Mouse (Mus musculus): ENCODE measurements at regions not wholly inside any gene's neighbourhood (a gene's known extent, or its start where the extent isn't known, plus 50 kb on each side); places are given as distances from the start of the nearest gene placed in this dataset.

DNA sequence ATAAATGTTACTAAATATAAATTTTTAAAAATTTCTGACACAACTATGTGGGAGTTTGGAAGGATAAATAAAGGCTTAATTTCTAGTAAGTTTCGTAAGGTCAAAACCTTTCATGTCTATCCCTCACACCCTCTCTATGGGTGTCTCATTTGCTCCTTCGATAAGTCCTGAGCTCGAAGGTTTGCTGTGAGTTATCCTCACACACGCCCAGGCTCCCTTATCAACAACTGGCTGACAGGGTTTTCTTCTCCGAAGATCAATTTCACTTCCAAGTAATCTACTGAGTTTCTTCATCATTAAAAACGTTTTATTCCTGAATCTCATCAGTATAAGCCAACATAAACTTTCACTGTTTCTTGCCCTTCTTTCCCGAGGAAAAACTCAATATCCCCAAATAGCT, 416.0 kb upstream of the Nudt12 start:
- no peak for ATAC-seq (replicated peaks; ENCODE audit: poor library complexity, severe bottlenecking)

DNA sequence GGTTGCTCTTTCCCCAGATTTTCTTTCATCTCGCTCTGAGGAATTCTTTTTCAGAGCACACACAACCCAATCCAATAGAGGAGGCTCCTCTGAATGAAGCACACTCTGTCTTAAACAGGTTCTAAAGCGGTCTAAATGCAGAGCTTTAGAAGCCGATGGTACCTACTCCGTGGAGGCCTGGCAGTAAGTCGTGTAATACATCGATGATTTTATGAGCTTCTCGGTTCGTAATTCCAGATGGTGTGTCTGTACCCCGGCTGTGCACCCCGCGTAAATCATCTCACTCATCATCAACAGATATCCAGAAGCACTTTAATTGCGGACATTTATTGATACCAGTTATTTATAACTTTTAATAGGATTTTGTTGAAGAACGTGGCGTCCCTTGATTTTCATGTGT, 408.3 kb upstream of the Nudt12 start:
- ATAC-seq (replicated peaks; ENCODE audit: poor library complexity, severe bottlenecking): no peak

DNA sequence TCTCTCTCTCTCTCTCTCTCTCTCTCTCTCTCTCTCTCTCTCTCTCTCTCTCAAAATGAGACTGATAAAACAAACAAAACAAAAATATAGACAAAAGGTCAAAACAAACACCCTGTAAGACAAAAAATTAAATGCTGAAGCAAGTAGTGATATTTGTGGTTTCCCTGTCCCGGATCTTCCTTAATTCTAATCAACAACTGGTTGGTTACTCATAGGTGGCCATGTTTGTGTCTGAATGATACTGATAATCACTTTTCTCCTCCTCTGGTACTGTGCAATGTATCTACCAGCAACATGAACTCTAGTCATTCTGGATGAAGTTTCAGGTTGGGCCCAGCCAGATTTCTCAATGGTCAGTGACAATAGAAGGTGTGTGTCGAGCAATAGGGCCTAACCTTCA, 396.1 kb upstream of the Nudt12 start:
- ATAC-seq (replicated peaks; ENCODE audit: poor library complexity, severe bottlenecking): no peak

GRCm38 (mm10) chr17:59404525-59404924, 391.4 kb upstream of the Nudt12 start:
- no peak for ATAC-seq (replicated peaks; ENCODE audit: poor library complexity, severe bottlenecking)

DNA sequence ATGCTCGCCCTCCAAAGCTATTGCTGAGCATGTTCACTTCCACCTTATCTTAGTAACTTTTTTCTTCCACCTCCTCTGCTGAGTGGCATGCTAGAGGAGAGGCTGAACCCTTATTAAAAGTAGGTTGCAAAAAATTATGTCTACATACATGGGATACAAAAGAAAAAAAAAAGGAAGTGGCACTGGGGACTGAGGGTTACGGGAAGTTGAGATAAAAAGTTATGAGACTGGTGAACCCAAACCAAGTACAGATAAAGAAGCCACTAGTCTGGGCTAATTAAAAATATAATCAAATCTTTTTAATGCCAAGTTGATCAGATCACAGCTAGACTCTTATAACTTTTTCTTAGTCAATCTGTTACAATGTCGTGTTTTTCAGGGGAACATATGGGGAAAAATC, 384.2 kb upstream of the Nudt12 start:
- ATAC-seq (replicated peaks; ENCODE audit: poor library complexity, severe bottlenecking): no peak

- no peak for ATAC-seq (replicated peaks; ENCODE audit: poor library complexity, severe bottlenecking)
These were observed 369.9 kb upstream of the Nudt12 start for GRCm38 (mm10) chr17:59383107-59383438.

DNA sequence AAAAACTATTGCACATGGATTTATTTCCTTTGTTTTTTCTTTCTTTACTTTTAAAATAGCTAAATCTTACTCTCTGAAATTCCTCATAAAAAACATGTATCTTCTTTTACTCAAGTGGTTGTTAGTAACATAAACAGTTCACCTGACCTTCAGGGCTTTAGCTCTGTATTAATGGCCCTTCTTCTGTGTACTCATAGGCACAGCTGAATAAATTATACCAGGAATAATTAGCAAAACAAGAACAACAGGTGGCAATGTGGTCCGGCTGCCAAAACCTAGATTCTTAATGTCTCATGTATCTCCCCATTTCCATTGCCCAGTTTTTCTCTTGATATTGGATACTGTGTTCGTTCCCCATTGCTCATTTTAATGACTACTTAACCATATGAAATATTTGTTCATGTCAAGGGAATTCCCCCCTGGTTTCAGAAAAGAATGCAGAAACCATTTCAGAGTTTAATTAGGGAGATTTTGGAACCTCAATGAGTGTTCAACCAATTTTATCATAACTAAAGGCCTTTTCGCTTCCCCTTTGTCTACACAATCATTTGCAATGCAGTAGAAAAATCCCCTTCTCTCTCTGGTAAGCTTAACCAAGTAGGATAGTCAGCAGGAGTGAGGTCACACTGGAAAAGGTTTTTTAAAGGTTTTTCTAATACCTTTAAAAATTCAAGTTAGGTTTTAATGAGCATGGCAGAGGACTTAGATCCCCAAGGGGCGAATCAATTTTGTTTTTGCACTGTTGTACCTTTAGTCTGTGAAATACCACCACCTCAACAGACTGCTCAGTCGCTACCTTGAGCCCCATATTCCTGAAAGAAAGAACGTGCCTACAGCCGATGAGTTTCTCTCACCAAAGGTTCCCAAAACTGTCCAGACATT, 369.3 kb upstream of the Nudt12 start:
- ATAC-seq (replicated peaks; ENCODE audit: poor library complexity, severe bottlenecking): no peak

- ATAC-seq (replicated peaks; ENCODE audit: poor library complexity, severe bottlenecking): no peak
These were observed 360.4 kb upstream of the Nudt12 start for GRCm38 (mm10) chr17:59373505-59374106.

GRCm38 (mm10) chr17:59369624-59370541, 356.7 kb upstream of the Nudt12 start:
- ATAC-seq (replicated peaks; ENCODE audit: poor library complexity, severe bottlenecking): no peak

GRCm38 (mm10) chr17:59365340-59365739, 352.2 kb upstream of the Nudt12 start:
- ATAC-seq (replicated peaks; ENCODE audit: poor library complexity, severe bottlenecking): no peak

- no peak for ATAC-seq (replicated peaks; ENCODE audit: poor library complexity, severe bottlenecking)
These were observed 348.9 kb upstream of the Nudt12 start for GRCm38 (mm10) chr17:59362110-59362509.

DNA sequence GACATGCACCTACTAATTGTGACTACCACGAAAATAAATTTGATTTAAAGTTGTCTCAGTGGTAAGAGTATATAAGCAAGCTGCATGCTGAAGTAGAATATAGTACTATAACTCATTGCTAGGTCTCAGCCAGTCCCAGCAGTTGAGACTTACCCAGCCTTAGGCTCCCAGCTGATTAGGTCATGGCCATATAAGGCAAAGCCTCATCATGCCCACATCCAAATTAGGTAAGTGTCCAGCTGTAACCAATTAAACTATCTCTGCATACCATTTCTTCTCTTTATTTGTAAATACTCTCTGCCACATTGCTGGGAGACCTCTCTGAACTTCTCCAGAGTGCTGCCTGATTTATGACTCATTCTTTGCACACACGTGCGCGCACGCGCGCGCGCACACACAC, 347.9 kb upstream of the Nudt12 start:
- ATAC-seq (replicated peaks; ENCODE audit: poor library complexity, severe bottlenecking): no peak

- ATAC-seq (replicated peaks; ENCODE audit: poor library complexity, severe bottlenecking): no peak
These were observed 346.3 kb upstream of the Nudt12 start for GRCm38 (mm10) chr17:59359503-59359902.

GRCm38 (mm10) chr17:59345526-59345925, 332.4 kb upstream of the Nudt12 start:
- no peak for ATAC-seq (replicated peaks; ENCODE audit: poor library complexity, severe bottlenecking)

GRCm38 (mm10) chr17:59297939-59298338, 284.8 kb upstream of the Nudt12 start:
- ATAC-seq (replicated peaks; ENCODE audit: poor library complexity, severe bottlenecking): peak; percentile 82

GRCm38 (mm10) chr17:59281364-59281763, 268.2 kb upstream of the Nudt12 start:
- ATAC-seq (replicated peaks; ENCODE audit: poor library complexity, severe bottlenecking): no peak

- ATAC-seq (replicated peaks; ENCODE audit: poor library complexity, severe bottlenecking): no peak
These were observed 266.6 kb upstream of the Nudt12 start for GRCm38 (mm10) chr17:59279811-59280210.

- ATAC-seq (replicated peaks; ENCODE audit: poor library complexity, severe bottlenecking): no peak
These were observed 256.4 kb upstream of the Nudt12 start for GRCm38 (mm10) chr17:59269613-59270012.

- no peak for ATAC-seq (replicated peaks; ENCODE audit: poor library complexity, severe bottlenecking)
These were observed 235.8 kb upstream of the Nudt12 start for GRCm38 (mm10) chr17:59249000-59249399.

GRCm38 (mm10) chr17:59232251-59232650, 219.1 kb upstream of the Nudt12 start:
- no peak for ATAC-seq (replicated peaks; ENCODE audit: poor library complexity, severe bottlenecking)
